8 mouse cellular contexts compared by ENCODE assay signal in genomic region chr11:6200087-6200569, GRCm38 (mm10). TPM values are rescaled to one million over a fixed set of nuclear protein-coding genes. Genes with fewer than 3 reads are reported as not detected.
DNase-seq lines count a peak whose midpoint lies in the region; ATAC-seq lines count a peak whose summit lies in the region.

Nudcd3 (minus strand) TSS chr11:6200415.

- ATAC-seq in intestine, embryonic 14.5 days (replicated peaks; ENCODE audit: low FRiP score, low TSS enrichment, low read depth) = peak; percentile 98

- peak; percentile 85 for DNase-seq in adrenal gland, adult 18-20 months (ENCODE audit: low spot score in 2 of 2)
- DNase-seq in embryo, embryonic 11 days = peak; percentile 94
- DNase-seq in gastrocnemius, postnatal 25 days = peak; percentile 85
- DNase-seq in intestine, embryonic 14.5 days (ENCODE audit: low spot score) = peak; percentile 94
- peak; percentile 89 to 95 for DNase-seq in left cerebral cortex, postnatal 14 days (ENCODE audit: low spot score in 2 of 2)
- DNase-seq in mesoderm, embryonic 11.5 days (ENCODE audit: low read depth, low spot score) = peak; percentile 90
- peak; percentile 83 to 86 for DNase-seq in right cerebral cortex, postnatal 36 days (ENCODE audit: low spot score in 2 of 2)
- peak; percentile 89 for DNase-seq in yolk sac, embryonic 10.5 days (ENCODE audit: low spot score)

- WGBS in intestine, embryonic 14.5 days = under 1% methylated on average over 39 of the region's 39 CpGs

- peak within 1 kb of the TSS; percentile 97 for H3K4me3 ChIP-seq in intestine, embryonic 14.5 days (ENCODE audit: low read depth, low read length)

- H3K36me3 ChIP-seq in intestine, embryonic 14.5 days (ENCODE audit: control insufficient read depth, insufficient read depth, low read length) = no peaks in the 10 kb centered on the region

- H3K9ac ChIP-seq in intestine, embryonic 14.5 days (ENCODE audit: low read length) = peak within 1 kb of the TSS; percentile 91

- no peaks in the 10 kb centered on the region for H3K9me3 ChIP-seq in intestine, embryonic 14.5 days (ENCODE audit: control insufficient read depth, low read length)

- peak within 1 kb of the TSS; percentile 96 for H3K27ac ChIP-seq in intestine, embryonic 14.5 days (ENCODE audit: low read depth)

- peak within 1 kb of the TSS; percentile 73 for H3K4me2 ChIP-seq in intestine, embryonic 14.5 days (ENCODE audit: low read length)

- intact Hi-C loops in left cerebral cortex, postnatal 14 days (cut with DNase I) = loop anchor here (5.0 kb wide), 1 partner anchor 62 kb away; no protein-coding TSS in a partner anchor

- H3K4me1 ChIP-seq in intestine, embryonic 14.5 days (replicated peaks; ENCODE audit: control insufficient read depth, insufficient read depth, low read length) = peaks cover 18% of the 10 kb centered on the region

- H3K27me3 ChIP-seq in intestine, embryonic 14.5 days (replicated peaks; ENCODE audit: control insufficient read depth, insufficient read depth, low read length) = no peaks in the 10 kb centered on the region

RNA-seq across cellular contexts. Expression of gene Nudcd3, which starts in this region (rescaled TPM):
- 10 to 100 TPM; 54.9 to 64.9 TPM for total RNA-seq in adrenal gland, adult 18-20 months (2021)
- total RNA-seq in gastrocnemius, postnatal 25 days (2021) = 10 to 100 TPM; 57.6 to 60.3 TPM
- 37.8 and 43.3 TPM in 2 replicates for polyA plus RNA-seq in intestine, embryonic 14.5 days (2014; fragmentation: Nextera tagmentation; extraction: Ambion mirVana)
- total RNA-seq in left cerebral cortex, postnatal 14 days (2021) = 100 to 1,000 TPM; 128 to 129 TPM

Comparison
In these comparisons a context has a peak if more than half of its experiments do, and no peak if none do; other contexts are left out.
1. Peak in every context shown above with its lines: DNase-seq, ATAC-seq, H3K4me3 ChIP-seq and H3K27ac ChIP-seq.